Mouse (Mus musculus) neural tube, embryonic 14.5 days (tissue): ENCODE measurements around the gene Tmem182. TPM values are rescaled to one million over a fixed set of nuclear protein-coding genes. Genes with fewer than 3 reads are reported as not detected.

Experiments
- ATAC-seq: fragments of 200-750 bp; cut with Nextera tagmentation; 2 replicates; pipeline ENCODE4 v1.8.0; 2017; ENCODE audit warnings: low read depth, mild to moderate bottlenecking, moderate TSS enrichment, moderate library complexity
- H3K27ac ChIP-seq: fragments of 300-500 bp; sonication (generic); 2 replicates; pipeline ENCODE4 v1.5.1; 2014; ENCODE audit warnings: low read depth, mild to moderate bottlenecking, control low read depth, low read length, moderate library complexity, mixed read lengths
- H3K27me3 ChIP-seq: fragments of 300-500 bp; sonication (generic); 2 replicates; pipeline ENCODE4 v1.6.1; 2014; ENCODE audit warnings: low read length; ENCODE audit not compliant: control insufficient read depth, insufficient read depth
- H3K36me3 ChIP-seq: fragments of 300-500 bp; sonication (generic); 2 replicates; pipeline ENCODE4 v1.6.1; 2014; ENCODE audit warnings: low read length, mixed read lengths; ENCODE audit not compliant: control insufficient read depth, insufficient read depth
- H3K4me1 ChIP-seq: fragments of 300-500 bp; sonication (generic); 2 replicates; pipeline ENCODE4 v1.6.1; 2014; ENCODE audit warnings: low read length; ENCODE audit not compliant: control insufficient read depth, insufficient read depth
- H3K4me2 ChIP-seq: fragments of 300-500 bp; sonication (generic); 2 replicates; pipeline ENCODE4 v1.6.1; 2014; ENCODE audit warnings: mild to moderate bottlenecking, low read depth, low read length, control low read depth
- H3K4me3 ChIP-seq: fragments of 300-500 bp; sonication (generic); 2 replicates; pipeline ENCODE4 v1.5.1; 2014; ENCODE audit warnings: low read depth, low read length, control low read depth, mixed read lengths
- H3K9ac ChIP-seq: fragments of 300-500 bp; sonication (generic); replicated peaks from 2 replicates; pipeline ENCODE4 v1.6.1; 2014; ENCODE audit warnings: low read depth, mild to moderate bottlenecking, control low read depth, low read length, mixed read lengths
- H3K9me3 ChIP-seq: fragments of 300-500 bp; sonication (generic); 2 replicates; pipeline ENCODE4 v1.6.1; 2016; ENCODE audit warnings: low read length; ENCODE audit not compliant: control insufficient read depth
- WGBS: fragments of 180-500 bp; shearing (Covaris S2); extraction: QIAGEN DNeasy Blood & Tissue Kit; methylation state at CpG from one replicate; pipeline ENCODE4 v1.1.7; 2014; 5-methylcytosine and 5-hydroxymethylcytosine counted together
- polyA plus RNA-seq: library from polyadenylated mRNA; unstranded; fragments of >200 nt; fragmentation: Nextera tagmentation; extraction: Ambion mirVana; gene quantifications from 2 replicates; pipeline ENCODE4 v1.2.1, GENCODE M21; 2014

The Tmem182 gene
- polyA plus RNA-seq: 0.15 TPM in 1 of 2 replicates, not detected in the other

GRCm38 (mm10) chr1:40805351-40805750, at the start of gene Tmem182:
Gene Tmem182, plus strand, starts transcription at chr1:40805601.
- Histone ChIP-seq H3K27ac (no peak within 1 kb of the TSS), H3K4me3 (no peak within 1 kb of the TSS), H3K4me2 (no peak within 1 kb of the TSS), H3K36me3 (no peaks in the 10 kb centered on the region), H3K9me3 (no peaks in the 10 kb centered on the region), H3K4me1 (no peaks in the 10 kb centered on the region), H3K27me3 (no peaks in the 10 kb centered on the region), H3K9ac (no peak within 1 kb of the TSS)
- WGBS: 80% methylated on average over 9 of the region's 9 CpGs
- ATAC-seq: no peak

GRCm38 (mm10) chr1:40759751-40760445, 45.5 kb upstream of the Tmem182 start:
- no peaks in the 10 kb centered on the region for H3K9me3 ChIP-seq
- H3K4me2 ChIP-seq: no peak overlapping the region
- WGBS: 83% methylated on average over 6 of the region's 6 CpGs
- H3K36me3 ChIP-seq: no peaks in the 10 kb centered on the region
- no peaks in the 10 kb centered on the region for H3K27me3 ChIP-seq
- H3K4me1 ChIP-seq: no peaks in the 10 kb centered on the region
- no peak overlapping the region for H3K9ac ChIP-seq
- no peak overlapping the region for H3K27ac ChIP-seq
- no peak overlapping the region for H3K4me3 ChIP-seq
- ATAC-seq: no peak

GRCm38 (mm10) chr1:40764042-40764441, 41.4 kb upstream of the Tmem182 start:
- H3K36me3 ChIP-seq: no peaks in the 10 kb centered on the region
- H3K4me3 ChIP-seq: no peak overlapping the region
- ATAC-seq: no peak
- no peak overlapping the region for H3K4me2 ChIP-seq
- H3K27me3 ChIP-seq: no peaks in the 10 kb centered on the region
- H3K9ac ChIP-seq: no peak overlapping the region
- 56% methylated on average over 1 of the region's 1 CpGs for WGBS
- H3K4me1 ChIP-seq: no peaks in the 10 kb centered on the region
- no peak overlapping the region for H3K27ac ChIP-seq
- H3K9me3 ChIP-seq: no peaks in the 10 kb centered on the region

- no peak overlapping the region for H3K9ac ChIP-seq
- no peaks in the 10 kb centered on the region for H3K9me3 ChIP-seq
- H3K4me1 ChIP-seq: 0 out of 2 replicates have a peak, but pooled peaks cover 3% of the 10 kb centered on the region
- no peak overlapping the region for H3K27ac ChIP-seq
- ATAC-seq: no peak
- H3K4me3 ChIP-seq: no peak overlapping the region
- WGBS: 35% methylated on average over 15 of the region's 15 CpGs
- no peaks in the 10 kb centered on the region for H3K27me3 ChIP-seq
- no peaks in the 10 kb centered on the region for H3K36me3 ChIP-seq
- H3K4me2 ChIP-seq: no peak overlapping the region
These were observed 40.6 kb upstream of the Tmem182 start for GRCm38 (mm10) chr1:40764701-40765275.

GRCm38 (mm10) chr1:40765521-40765920, 39.9 kb upstream of the Tmem182 start:
- 75% methylated on average over 12 of the region's 12 CpGs for WGBS
- no peak for ATAC-seq
- no peaks in the 10 kb centered on the region for H3K27me3 ChIP-seq

GRCm38 (mm10) chr1:40767588-40767987, 37.8 kb upstream of the Tmem182 start:
- Histone ChIP-seq H3K36me3 (no peaks in the 10 kb centered on the region), H3K9ac (no peak overlapping the region), H3K4me1 (0 out of 2 replicates have a peak, but pooled peaks cover 3% of the 10 kb centered on the region), H3K4me3 (no peak overlapping the region), H3K9me3 (no peaks in the 10 kb centered on the region), H3K27ac (no peak overlapping the region), H3K4me2 (no peak overlapping the region), H3K27me3 (no peaks in the 10 kb centered on the region)
- WGBS: 88% methylated on average over 18 of the region's 18 CpGs
- ATAC-seq: no peak

More at GRCm38 (mm10) chr1:40765521-40765920, 39.9 kb upstream of the Tmem182 start:
- Histone ChIP-seq H3K9ac (no peak overlapping the region), H3K9me3 (no peaks in the 10 kb centered on the region), H3K4me2 (no peak overlapping the region), H3K4me1 (0 out of 2 replicates have a peak, but pooled peaks cover 3% of the 10 kb centered on the region), H3K36me3 (no peaks in the 10 kb centered on the region), H3K4me3 (no peak overlapping the region), H3K27ac (no peak overlapping the region)

- no peaks in the 10 kb centered on the region for H3K27me3 ChIP-seq
- ATAC-seq: no peak
- H3K27ac ChIP-seq: no peak overlapping the region
- no peaks in the 10 kb centered on the region for H3K36me3 ChIP-seq
- no peaks in the 10 kb centered on the region for H3K9me3 ChIP-seq
- H3K4me1 ChIP-seq: 0 out of 2 replicates have a peak, but pooled peaks cover 3% of the 10 kb centered on the region
- H3K9ac ChIP-seq: no peak overlapping the region
- H3K4me3 ChIP-seq: no peak overlapping the region
- no peak overlapping the region for H3K4me2 ChIP-seq
- WGBS: 29% methylated on average over 6 of the region's 6 CpGs
These were observed 36.8 kb upstream of the Tmem182 start for GRCm38 (mm10) chr1:40768606-40769005.

GRCm38 (mm10) chr1:40769331-40769894, 36.0 kb upstream of the Tmem182 start:
- Histone ChIP-seq H3K4me3 (no peak overlapping the region), H3K36me3 (no peaks in the 10 kb centered on the region), H3K27me3 (no peaks in the 10 kb centered on the region), H3K4me1 (0 out of 2 replicates have a peak, but pooled peaks cover 3% of the 10 kb centered on the region), H3K27ac (no peak overlapping the region), H3K9ac (no peak overlapping the region), H3K4me2 (no peak overlapping the region), H3K9me3 (no peaks in the 10 kb centered on the region)
- ATAC-seq: no peak
- WGBS: 65% methylated on average over 4 of the region's 4 CpGs
